Mouse (Mus musculus) intestine, embryonic 15.5 days (tissue): ENCODE results near the gene Nedd9. TPM values are rescaled to one million over a fixed set of nuclear protein-coding genes. Genes with fewer than 3 reads are reported as not detected.

Experiments
- ATAC-seq: fragments of 200-750 bp; cut with Nextera tagmentation; 2 replicates; pipeline ENCODE4 v1.8.0; 2017; ENCODE audit warnings: moderate TSS enrichment, moderate library complexity
- H3K27ac ChIP-seq: fragments of 300-500 bp; sonication (generic); 2 replicates; pipeline ENCODE4 v1.5.1; 2015; ENCODE audit warnings: mild to moderate bottlenecking, inconsistent platforms
- H3K27me3 ChIP-seq: fragments of 300-500 bp; sonication (generic); replicated peaks from 2 replicates; pipeline ENCODE4 v1.6.1; 2015; ENCODE audit warnings: inconsistent platforms
- H3K36me3 ChIP-seq: fragments of 300-500 bp; sonication (generic); 2 replicates; pipeline ENCODE4 v1.6.1; 2015; ENCODE audit warnings: inconsistent platforms
- H3K4me1 ChIP-seq: fragments of 300-500 bp; sonication (generic); replicated peaks from 2 replicates; pipeline ENCODE4 v1.6.1; 2015; ENCODE audit warnings: inconsistent platforms
- H3K4me2 ChIP-seq: fragments of 300-500 bp; sonication (generic); replicated peaks from 2 replicates; pipeline ENCODE4 v1.6.1; 2015; ENCODE audit warnings: mild to moderate bottlenecking, inconsistent platforms
- H3K4me3 ChIP-seq: fragments of 300-500 bp; sonication (generic); replicated peaks from 2 replicates; pipeline ENCODE4 v1.5.1; 2015; ENCODE audit warnings: inconsistent platforms
- H3K9ac ChIP-seq: fragments of 300-500 bp; sonication (generic); 2 replicates; pipeline ENCODE4 v1.6.1; 2015; ENCODE audit warnings: inconsistent platforms
- H3K9me3 ChIP-seq: fragments of 300-500 bp; sonication (generic); 2 replicates; pipeline ENCODE4 v1.6.1; 2016; ENCODE audit warnings: inconsistent platforms
- WGBS: fragments of 180-500 bp; shearing (Covaris S2); methylation state at CpG from one replicate; pipeline ENCODE4 v1.1.7; 2015; 5-methylcytosine and 5-hydroxymethylcytosine counted together
- polyA plus RNA-seq: library from polyadenylated mRNA; unstranded; fragments of >200 nt; fragmentation: Nextera tagmentation; extraction: Ambion mirVana; gene quantifications from 2 replicates; pipeline ENCODE4 v1.2.1, GENCODE M21; 2015

The Nedd9 gene
- polyA plus RNA-seq, 1 experiment from 2014 or later = 38.4 TPM

DNA sequence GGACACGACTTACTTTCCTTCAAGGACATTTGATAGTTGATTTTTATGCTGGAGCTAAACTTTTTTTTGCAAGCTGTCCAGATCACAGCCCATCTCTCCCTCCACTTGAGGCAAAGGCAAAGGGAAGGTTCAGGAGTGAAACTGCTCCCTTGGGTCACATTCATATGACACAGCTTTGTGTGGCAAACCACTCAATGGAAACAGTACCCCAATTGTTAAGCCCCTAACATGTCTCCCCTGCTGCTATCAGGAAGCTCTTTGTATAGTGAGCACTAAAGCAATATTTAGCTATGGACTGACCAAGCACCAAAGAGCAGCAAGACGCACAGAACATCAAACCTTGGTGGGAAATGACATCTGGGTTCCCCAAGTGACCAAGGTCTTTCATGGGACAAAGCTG lies 158.7 kb downstream of the Nedd9 start:
- ATAC-seq = no peak
- Histone ChIP-seq H3K27me3 (no peaks in the 10 kb centered on the region), H3K27ac (no peak overlapping the region), H3K4me2 (no peak overlapping the region), H3K4me3 (no peak overlapping the region), H3K9me3 (no peaks in the 10 kb centered on the region), H3K4me1 (peaks cover 13% of the 10 kb centered on the region), H3K9ac (no peak overlapping the region), H3K36me3 (no peaks in the 10 kb centered on the region; the same call in 1 of the 2 replicates)
- WGBS = 78% methylated on average over 2 of the region's 2 CpGs

- Histone ChIP-seq H3K4me1 (peaks cover 10% of the 10 kb centered on the region), H3K27me3 (no peaks in the 10 kb centered on the region), H3K36me3 (no peaks in the 10 kb centered on the region; the same call in 1 of the 2 replicates), H3K4me3 (no peak overlapping the region), H3K9ac (no peak overlapping the region), H3K9me3 (no peaks in the 10 kb centered on the region), H3K4me2 (no peak overlapping the region), H3K27ac (no peak overlapping the region)
- 73% methylated on average over 7 of the region's 7 CpGs for WGBS
- no peak for ATAC-seq
Observed at GRCm38 (mm10) chr13:41327546-41327945, 159.6 kb downstream of the Nedd9 start.

GRCm38 (mm10) chr13:41326134-41326533 lies 161.0 kb downstream of the Nedd9 start:
- Histone ChIP-seq H3K4me3 (no peak overlapping the region), H3K9ac (no peak overlapping the region), H3K4me1 (0 out of 2 replicates have a peak, but pooled peaks cover 4% of the 10 kb centered on the region), H3K4me2 (no peak overlapping the region), H3K36me3 (no peaks in the 10 kb centered on the region; the same call in 1 of the 2 replicates), H3K27ac (no peak overlapping the region), H3K27me3 (no peaks in the 10 kb centered on the region), H3K9me3 (no peaks in the 10 kb centered on the region)
- WGBS = 76% methylated on average over 4 of the region's 4 CpGs
- ATAC-seq = no peak

GRCm38 (mm10) chr13:41325346-41325745 lies 161.8 kb downstream of the Nedd9 start:
- no peak for ATAC-seq
- 85% methylated on average over 4 of the region's 4 CpGs for WGBS
- H3K4me1 ChIP-seq = no peaks in the 10 kb centered on the region
- H3K9me3 ChIP-seq = no peaks in the 10 kb centered on the region
- H3K4me3 ChIP-seq = no peak overlapping the region
- no peaks in the 10 kb centered on the region; the same call in 1 of the 2 replicates for H3K36me3 ChIP-seq
- H3K4me2 ChIP-seq = no peak overlapping the region
- no peak overlapping the region for H3K9ac ChIP-seq
- H3K27ac ChIP-seq = no peak overlapping the region
- no peaks in the 10 kb centered on the region for H3K27me3 ChIP-seq

GRCm38 (mm10) chr13:41324631-41325030 lies 162.5 kb downstream of the Nedd9 start:
- Histone ChIP-seq H3K27ac (no peak overlapping the region), H3K27me3 (no peaks in the 10 kb centered on the region), H3K4me1 (no peaks in the 10 kb centered on the region), H3K4me3 (no peak overlapping the region), H3K4me2 (no peak overlapping the region), H3K36me3 (no peaks in the 10 kb centered on the region), H3K9me3 (no peaks in the 10 kb centered on the region), H3K9ac (no peak overlapping the region)
- no peak for ATAC-seq
- WGBS = 74% methylated on average over 4 of the region's 4 CpGs

- peak; percentile 28; the same call in 1 of the 2 replicates for ATAC-seq
- Histone ChIP-seq H3K4me2 (no peak overlapping the region), H3K27ac (peak overlapping the region; percentile 29; the same call in 1 of the 2 replicates), H3K9ac (no peak overlapping the region), H3K4me1 (no peaks in the 10 kb centered on the region), H3K9me3 (no peaks in the 10 kb centered on the region), H3K27me3 (no peaks in the 10 kb centered on the region), H3K4me3 (no peak overlapping the region), H3K36me3 (peaks cover 10% of the 10 kb centered on the region)
- 55% methylated on average over 3 of the region's 3 CpGs for WGBS
Observed at GRCm38 (mm10) chr13:41321433-41321832, 165.7 kb downstream of the Nedd9 start.

- H3K27ac ChIP-seq = no peak overlapping the region
- H3K4me2 ChIP-seq = no peak overlapping the region
- H3K27me3 ChIP-seq = no peaks in the 10 kb centered on the region
- no peaks in the 10 kb centered on the region for H3K9me3 ChIP-seq
- no peak overlapping the region for H3K9ac ChIP-seq
- 84% methylated on average over 5 of the region's 5 CpGs for WGBS
- H3K4me3 ChIP-seq = no peak overlapping the region
- H3K4me1 ChIP-seq = no peaks in the 10 kb centered on the region
- ATAC-seq = no peak
- peaks cover 16% of the 10 kb centered on the region for H3K36me3 ChIP-seq
Observed at GRCm38 (mm10) chr13:41320749-41321148, 166.4 kb downstream of the Nedd9 start.

GRCm38 (mm10) chr13:41302716-41303115 lies 184.4 kb downstream of the Nedd9 start:
- no peak overlapping the region for H3K4me3 ChIP-seq
- H3K9me3 ChIP-seq = no peaks in the 10 kb centered on the region
- no peak overlapping the region for H3K27ac ChIP-seq
- H3K4me2 ChIP-seq = no peak overlapping the region
- H3K36me3 ChIP-seq = no peaks in the 10 kb centered on the region
- no peaks in the 10 kb centered on the region for H3K27me3 ChIP-seq
- WGBS = 69% methylated on average over 10 of the region's 10 CpGs
- ATAC-seq = no peak
- H3K9ac ChIP-seq = no peak overlapping the region
- no peaks in the 10 kb centered on the region for H3K4me1 ChIP-seq

- H3K27ac ChIP-seq = no peak overlapping the region
- H3K9me3 ChIP-seq = no peaks in the 10 kb centered on the region
- no peak overlapping the region for H3K9ac ChIP-seq
- no peak overlapping the region for H3K4me2 ChIP-seq
- no peak overlapping the region for H3K4me3 ChIP-seq
- 58% methylated on average over 4 of the region's 4 CpGs for WGBS
- H3K36me3 ChIP-seq = no peaks in the 10 kb centered on the region
- peak; percentile 48; the same call in 1 of the 2 replicates for ATAC-seq
- no peaks in the 10 kb centered on the region for H3K4me1 ChIP-seq
- no peaks in the 10 kb centered on the region for H3K27me3 ChIP-seq
Observed at GRCm38 (mm10) chr13:41300037-41300436, 187.1 kb downstream of the Nedd9 start.

DNA sequence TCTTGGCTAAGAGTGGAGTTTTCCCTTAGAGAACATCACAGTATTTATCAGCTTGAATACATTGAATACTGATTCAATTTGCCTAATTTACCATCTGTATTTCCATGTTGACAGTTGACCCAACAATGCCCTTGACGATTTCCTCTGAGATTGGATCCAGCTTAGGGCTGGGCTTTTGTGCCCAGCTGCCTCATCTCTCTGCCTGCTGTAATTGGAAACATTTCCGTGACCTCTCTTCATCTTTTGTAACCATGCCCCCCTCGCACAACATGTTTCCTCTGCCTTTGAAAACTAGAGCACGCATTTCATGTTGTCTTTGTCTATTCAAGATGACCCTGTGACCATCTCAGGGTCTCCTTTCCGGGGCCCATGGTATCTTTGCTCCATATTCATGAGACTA lies 188.2 kb downstream of the Nedd9 start:
- H3K9me3 ChIP-seq = no peaks in the 10 kb centered on the region
- 60% methylated on average over 5 of the region's 5 CpGs for WGBS

GRCm38 (mm10) chr13:41298533-41298932 lies 188.6 kb downstream of the Nedd9 start:
- Histone ChIP-seq H3K9ac (no peak overlapping the region), H3K4me2 (no peak overlapping the region), H3K4me3 (no peak overlapping the region), H3K27ac (no peak overlapping the region), H3K27me3 (no peaks in the 10 kb centered on the region), H3K36me3 (no peaks in the 10 kb centered on the region), H3K9me3 (no peaks in the 10 kb centered on the region), H3K4me1 (no peaks in the 10 kb centered on the region)
- 20% methylated on average over 2 of the region's 2 CpGs for WGBS
- ATAC-seq = no peak

More for the DNA sequence above, 188.2 kb downstream of the Nedd9 start:
- H3K4me3 ChIP-seq = no peak overlapping the region
- ATAC-seq = no peak
- no peak overlapping the region for H3K4me2 ChIP-seq
- no peaks in the 10 kb centered on the region for H3K36me3 ChIP-seq
- H3K27me3 ChIP-seq = no peaks in the 10 kb centered on the region
- H3K9ac ChIP-seq = no peak overlapping the region
- H3K4me1 ChIP-seq = no peaks in the 10 kb centered on the region
- no peak overlapping the region for H3K27ac ChIP-seq

DNA sequence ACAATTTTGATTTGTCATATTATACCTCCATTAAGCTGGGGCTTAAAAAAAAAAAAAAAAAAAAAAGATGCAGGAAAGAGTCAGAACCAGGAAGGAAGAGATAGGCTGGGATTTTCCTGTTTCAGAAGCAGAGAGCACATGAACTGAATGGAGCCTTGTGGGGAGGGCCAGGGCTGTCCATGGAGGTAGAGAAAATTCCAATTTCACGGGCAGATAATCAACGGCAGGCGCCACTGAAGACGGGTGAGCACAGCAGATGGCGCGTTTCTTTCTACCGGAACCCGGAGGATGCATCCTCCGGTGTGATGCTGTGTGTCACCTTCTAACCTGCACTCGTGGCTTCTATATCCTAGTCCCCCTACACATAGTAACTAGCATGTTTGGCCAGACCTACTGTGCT lies 190.8 kb downstream of the Nedd9 start:
- Histone ChIP-seq H3K4me2 (no peak overlapping the region), H3K4me1 (no peaks in the 10 kb centered on the region), H3K27me3 (no peaks in the 10 kb centered on the region), H3K4me3 (no peak overlapping the region), H3K27ac (no peak overlapping the region), H3K9me3 (no peaks in the 10 kb centered on the region), H3K36me3 (no peaks in the 10 kb centered on the region), H3K9ac (no peak overlapping the region)
- no peak for ATAC-seq
- 89% methylated on average over 10 of the region's 10 CpGs for WGBS

- 67% methylated on average over 6 of the region's 6 CpGs for WGBS
- H3K36me3 ChIP-seq = no peaks in the 10 kb centered on the region
- no peaks in the 10 kb centered on the region for H3K9me3 ChIP-seq
- ATAC-seq = no peak
- no peak overlapping the region for H3K27ac ChIP-seq
- H3K27me3 ChIP-seq = no peaks in the 10 kb centered on the region
- no peak overlapping the region for H3K9ac ChIP-seq
- no peak overlapping the region for H3K4me2 ChIP-seq
- no peak overlapping the region for H3K4me3 ChIP-seq
- no peaks in the 10 kb centered on the region for H3K4me1 ChIP-seq
Observed at GRCm38 (mm10) chr13:41295886-41296285, 191.3 kb downstream of the Nedd9 start.
